23 mouse cellular contexts compared by ENCODE assay signal in genomic region chr1:155502867-155503266, GRCm38 (mm10). TPM values are rescaled to one million over a fixed set of nuclear protein-coding genes. Genes with fewer than 3 reads are reported as not detected.
DNase-seq lines count a peak whose midpoint lies in the region; ATAC-seq and TF ChIP-seq lines count a peak whose summit lies in the region.
"Had no signal": no experiment of that assay in that cellular context is flagged by ENCODE, and none has a peak within 500 bp of the region (broad histone marks: within the 10 kb centered on the region; RNA-seq: fewer than 3 reads in every experiment).

No protein-coding gene starts in this region.

- H3K27ac ChIP-seq in embryonic facial prominence, embryonic 15.5 days (replicated peaks): no peak overlapping the region
- H3K27ac ChIP-seq in embryonic facial prominence, embryonic 10.5 days (replicated peaks): no peak overlapping the region
- H3K27ac ChIP-seq in neural tube, embryonic 13.5 days (replicated peaks): peak overlapping the region; percentile 30; the same call in 1 of the 2 replicates
- H3K27ac ChIP-seq: gastrocnemius, adult 2 months; hindbrain, postnatal 0 days; layer of hippocampus, adult 2 months; stomach, postnatal 0 days had no signal

- no peaks in the 10 kb centered on the region for H3K79me2 ChIP-seq in myocyte (ENCODE audit: control insufficient read depth, insufficient read depth)

- H3ac ChIP-seq in myocyte (ENCODE audit: control insufficient read depth, insufficient read length): no peak overlapping the region

- no peaks in the 10 kb centered on the region for H3K27me3 ChIP-seq in embryonic facial prominence, embryonic 15.5 days
- no peaks in the 10 kb centered on the region for H3K27me3 ChIP-seq in embryonic facial prominence, embryonic 10.5 days (replicated peaks; ENCODE audit: low read depth, poor library complexity, severe bottlenecking)
- no peaks in the 10 kb centered on the region for H3K27me3 ChIP-seq in neural tube, embryonic 13.5 days
- no peaks in the 10 kb centered on the region for H3K27me3 ChIP-seq in myocyte (ENCODE audit: control insufficient read depth, insufficient read depth, insufficient read length)
- H3K27me3 ChIP-seq: heart, embryonic 13.5 days; megakaryocyte, embryonic 14.5 days had no signal

- H3K9me3 ChIP-seq in embryonic facial prominence, embryonic 15.5 days (replicated peaks): no peaks in the 10 kb centered on the region
- no peaks in the 10 kb centered on the region for H3K9me3 ChIP-seq in embryonic facial prominence, embryonic 10.5 days
- H3K9me3 ChIP-seq in neural tube, embryonic 13.5 days: no peaks in the 10 kb centered on the region
- H3K9me3 ChIP-seq: heart, embryonic 13.5 days; megakaryocyte, embryonic 14.5 days had no signal

- peak; percentile 24; the same call in 1 of the 2 replicates for ATAC-seq in embryonic facial prominence, embryonic 15.5 days (ENCODE audit: insufficient number of reproducible peaks, low FRiP score, low TSS enrichment, low read depth)
- ATAC-seq in neural tube, embryonic 13.5 days (ENCODE audit: low read depth): no peak; the same call in 1 of the 2 replicates
- ATAC-seq: hindbrain, postnatal 0 days; midbrain, embryonic 16.5 days; Patski had no signal

- peaks cover 4% of the 10 kb centered on the region; the same call in 1 of the 2 replicates for H3K4me1 ChIP-seq in embryonic facial prominence, embryonic 15.5 days
- H3K4me1 ChIP-seq in embryonic facial prominence, embryonic 10.5 days: 0 out of 2 replicates have a peak, but pooled peaks cover 2% of the 10 kb centered on the region
- H3K4me1 ChIP-seq in neural tube, embryonic 13.5 days (replicated peaks): peaks cover 28% of the 10 kb centered on the region

- DNase-seq in embryonic facial prominence, embryonic 10.5 days (ENCODE audit: low spot score): no peak
- no peak for DNase-seq in neural tube, embryonic 10.5 days (ENCODE audit: extremely low spot score, low spot score)
- no peak for DNase-seq in spleen, postnatal 4 days (ENCODE audit: low spot score in 2 of 2)
- no peak for DNase-seq in urinary bladder, postnatal 10 days (ENCODE audit: low spot score)
- no peak for DNase-seq in adrenal gland, postnatal 25 days
- DNase-seq: adrenal gland, adult 8-10 months; gastrocnemius, adult 2 months; kidney, adult 2 months; kidney, postnatal 10 days; lung, adult 2 months; right cerebral cortex, postnatal 14 days; spleen, adult 18-20 months had no signal

- H3K4me2 ChIP-seq in embryonic facial prominence, embryonic 15.5 days (replicated peaks): no peak overlapping the region
- 0 out of 2 replicates have a peak overlapping the region, but pooled peaks have one; percentile 3 for H3K4me2 ChIP-seq in neural tube, embryonic 13.5 days
- H3K4me2 ChIP-seq in myocyte (ENCODE audit: low read depth): peak overlapping the region; percentile 10
- H3K4me2 ChIP-seq: heart, embryonic 13.5 days; liver, embryonic 11.5 days had no signal

- H3K4me3 ChIP-seq in embryonic facial prominence, embryonic 15.5 days (replicated peaks): no peak overlapping the region
- no peak overlapping the region for H3K4me3 ChIP-seq in embryonic facial prominence, embryonic 10.5 days
- H3K4me3 ChIP-seq in neural tube, embryonic 13.5 days: no peak overlapping the region
- no peak overlapping the region for H3K4me3 ChIP-seq in myocyte
- H3K4me3 ChIP-seq: gastrocnemius, adult 2 months; heart, embryonic 13.5 days; layer of hippocampus, adult 2 months; megakaryocyte, embryonic 14.5 days had no signal

- no peaks in the 10 kb centered on the region for H3K36me3 ChIP-seq in embryonic facial prominence, embryonic 15.5 days
- H3K36me3 ChIP-seq in embryonic facial prominence, embryonic 10.5 days (replicated peaks): no peaks in the 10 kb centered on the region
- no peaks in the 10 kb centered on the region for H3K36me3 ChIP-seq in neural tube, embryonic 13.5 days
- no peaks in the 10 kb centered on the region for H3K36me3 ChIP-seq in myocyte (ENCODE audit: control insufficient read depth, insufficient read depth)
- H3K36me3 ChIP-seq: heart, embryonic 13.5 days had no signal

- 60% methylated on average over 10 of the region's 10 CpGs for WGBS in embryonic facial prominence, embryonic 15.5 days
- 65% methylated on average over 10 of the region's 10 CpGs for WGBS in embryonic facial prominence, embryonic 10.5 days
- WGBS in neural tube, embryonic 13.5 days: 23% methylated on average over 10 of the region's 10 CpGs

- H3K9ac ChIP-seq in embryonic facial prominence, embryonic 15.5 days: no peak overlapping the region
- no peak overlapping the region for H3K9ac ChIP-seq in neural tube, embryonic 13.5 days
- H3K9ac ChIP-seq: heart, embryonic 13.5 days had no signal

- no peak for TF ChIP-seq POLR2A in myocyte (IDR thresholded peaks at IDR 0.05; ENCODE audit: insufficient read length, low read depth)

TF ChIP-seq in myocyte, 11 proteins besides CTCF, POLR2A, EP300 and RAD21:
- TF ChIP-seq MYOG (IDR thresholded peaks at IDR 0.05; ENCODE audit: control insufficient read depth in 1 of 3, insufficient read depth in 1 of 3, insufficient read length in 2 of 3, low read depth in 2 of 3) (no peak), USF1 (IDR thresholded peaks at IDR 0.05; ENCODE audit: low read depth) (no peak), E2F4 (IDR thresholded peaks at IDR 0.05; ENCODE audit: insufficient read depth) (no peak), MAX (IDR thresholded peaks at IDR 0.05; ENCODE audit: low read depth) (no peak), SRF (IDR thresholded peaks at IDR 0.05; ENCODE audit: control insufficient read depth, insufficient read length, low read depth) (no peak)

RNA-seq across cellular contexts. Expression of gene Acbd6, which starts 55.1 kb away (rescaled TPM):
- 77.4 and 79.6 TPM in 2 replicates for polyA plus RNA-seq in embryonic facial prominence, embryonic 15.5 days (2015; fragmentation: Nextera tagmentation; extraction: Ambion mirVana)
- polyA plus RNA-seq in embryonic facial prominence, embryonic 10.5 days (2016; fragmentation: Nextera tagmentation; extraction: Ambion mirVana): 77.6 and 79.5 TPM in 2 replicates
- 79.6 and 90.6 TPM in 2 replicates for polyA plus RNA-seq in neural tube, embryonic 13.5 days (2015; fragmentation: Nextera tagmentation; extraction: Ambion mirVana)
- 124 TPM for polyA plus RNA-seq in myocyte (2012; fragmentation: generic; extraction: Trizol)
- total RNA-seq in adrenal gland, postnatal 25 days (2021): 64.9 and 81.0 TPM in 2 replicates
